Mouse (Mus musculus): ENCODE results near the gene Hsd17b1. TPM values are rescaled to one million over a fixed set of nuclear protein-coding genes. Genes with fewer than 3 reads are reported as not detected.

The Hsd17b1 gene
- polyA plus RNA-seq, 2 experiments = 0.23 TPM; not detected in 1

- ATAC-seq (ENCODE audit: low FRiP score, low read depth) (no peak), DNase-seq (ENCODE audit: low spot score) (no peak)
- H3K36me3 ChIP-seq (ENCODE audit: control insufficient read depth, insufficient read depth, low read length) = peaks cover 22% of the 10 kb centered on the region
- H3K4me3 ChIP-seq (replicated peaks; ENCODE audit: low read length) = no peak overlapping the region
- 95% methylated on average over 12 of the region's 12 CpGs for WGBS
- H3K9ac ChIP-seq (ENCODE audit: low read depth, low read length, severe bottlenecking) = no peak overlapping the region
- no peak overlapping the region for H3K4me2 ChIP-seq (replicated peaks; ENCODE audit: low read depth, low read length, severe bottlenecking)
- no peak for TF ChIP-seq POLR2A (IDR thresholded peaks at IDR 0.05; ENCODE audit: borderline replicate concordance, extremely low read depth, insufficient read depth, insufficient read length)
- H3K27me3 ChIP-seq (ENCODE audit: control insufficient read depth, insufficient read depth, low read length) = peaks cover 15% of the 10 kb centered on the region
- no peaks in the 10 kb centered on the region for H3K9me3 ChIP-seq (ENCODE audit: control insufficient read depth, low read length)
- H3K4me1 ChIP-seq (ENCODE audit: control insufficient read depth, insufficient read depth, low read length) = peaks cover 25% of the 10 kb centered on the region
- no peak overlapping the region for H3K27ac ChIP-seq (replicated peaks; ENCODE audit: low read depth, low read length)
Observed at GRCm38 (mm10) chr11:101084811-101085210, 6.6 kb downstream of the Hsd17b1 start.

- DNase-seq (ENCODE audit: low spot score) (no peak), ATAC-seq (ENCODE audit: low FRiP score, low read depth) (no peak)
- peaks cover 32% of the 10 kb centered on the region for H3K36me3 ChIP-seq (ENCODE audit: control insufficient read depth, insufficient read depth, low read length)
- no peaks in the 10 kb centered on the region for H3K9me3 ChIP-seq (ENCODE audit: control insufficient read depth, low read length)
- H3K27me3 ChIP-seq (ENCODE audit: control insufficient read depth, insufficient read depth, low read length) = peaks cover 7% of the 10 kb centered on the region
- no peak for TF ChIP-seq POLR2A (IDR thresholded peaks at IDR 0.05; ENCODE audit: borderline replicate concordance, extremely low read depth, insufficient read depth, insufficient read length)
- no peak overlapping the region for H3K4me2 ChIP-seq (replicated peaks; ENCODE audit: low read depth, low read length, severe bottlenecking)
- H3K27ac ChIP-seq (replicated peaks; ENCODE audit: low read depth, low read length) = no peak overlapping the region
- H3K9ac ChIP-seq (ENCODE audit: low read depth, low read length, severe bottlenecking) = no peak overlapping the region
- peaks cover 25% of the 10 kb centered on the region for H3K4me1 ChIP-seq (ENCODE audit: control insufficient read depth, insufficient read depth, low read length)
- 91% methylated on average over 18 of the region's 18 CpGs for WGBS
- H3K4me3 ChIP-seq (replicated peaks; ENCODE audit: low read length) = no peak overlapping the region
Observed at GRCm38 (mm10) chr11:101085617-101086322, 7.6 kb downstream of the Hsd17b1 start.

GRCm38 (mm10) chr11:101086323-101086674, 8.1 kb downstream of the Hsd17b1 start:
- no peak for DNase-seq (ENCODE audit: low spot score)
- peaks cover 1% of the 10 kb centered on the region; the same call in 1 of the 2 replicates for H3K27me3 ChIP-seq (ENCODE audit: control insufficient read depth, insufficient read depth, low read length)
- peak overlapping the region; percentile 63; the same call in 1 of the 2 replicates for H3K27ac ChIP-seq (replicated peaks; ENCODE audit: low read depth, low read length)
- no peaks in the 10 kb centered on the region for H3K9me3 ChIP-seq (ENCODE audit: control insufficient read depth, low read length)
- no peak for ATAC-seq (ENCODE audit: low FRiP score, low read depth)
- peak overlapping the region; percentile 77 for H3K4me3 ChIP-seq (replicated peaks; ENCODE audit: low read length)
- no peak for TF ChIP-seq POLR2A (IDR thresholded peaks at IDR 0.05; ENCODE audit: borderline replicate concordance, extremely low read depth, insufficient read depth, insufficient read length)
- peaks cover 37% of the 10 kb centered on the region for H3K36me3 ChIP-seq (ENCODE audit: control insufficient read depth, insufficient read depth, low read length)
- no peak overlapping the region for H3K9ac ChIP-seq (ENCODE audit: low read depth, low read length, severe bottlenecking)
- H3K4me1 ChIP-seq (ENCODE audit: control insufficient read depth, insufficient read depth, low read length) = peaks cover 25% of the 10 kb centered on the region
- 85% methylated on average over 6 of the region's 6 CpGs for WGBS
- H3K4me2 ChIP-seq (replicated peaks; ENCODE audit: low read depth, low read length, severe bottlenecking) = peak overlapping the region; percentile 85

DNA sequence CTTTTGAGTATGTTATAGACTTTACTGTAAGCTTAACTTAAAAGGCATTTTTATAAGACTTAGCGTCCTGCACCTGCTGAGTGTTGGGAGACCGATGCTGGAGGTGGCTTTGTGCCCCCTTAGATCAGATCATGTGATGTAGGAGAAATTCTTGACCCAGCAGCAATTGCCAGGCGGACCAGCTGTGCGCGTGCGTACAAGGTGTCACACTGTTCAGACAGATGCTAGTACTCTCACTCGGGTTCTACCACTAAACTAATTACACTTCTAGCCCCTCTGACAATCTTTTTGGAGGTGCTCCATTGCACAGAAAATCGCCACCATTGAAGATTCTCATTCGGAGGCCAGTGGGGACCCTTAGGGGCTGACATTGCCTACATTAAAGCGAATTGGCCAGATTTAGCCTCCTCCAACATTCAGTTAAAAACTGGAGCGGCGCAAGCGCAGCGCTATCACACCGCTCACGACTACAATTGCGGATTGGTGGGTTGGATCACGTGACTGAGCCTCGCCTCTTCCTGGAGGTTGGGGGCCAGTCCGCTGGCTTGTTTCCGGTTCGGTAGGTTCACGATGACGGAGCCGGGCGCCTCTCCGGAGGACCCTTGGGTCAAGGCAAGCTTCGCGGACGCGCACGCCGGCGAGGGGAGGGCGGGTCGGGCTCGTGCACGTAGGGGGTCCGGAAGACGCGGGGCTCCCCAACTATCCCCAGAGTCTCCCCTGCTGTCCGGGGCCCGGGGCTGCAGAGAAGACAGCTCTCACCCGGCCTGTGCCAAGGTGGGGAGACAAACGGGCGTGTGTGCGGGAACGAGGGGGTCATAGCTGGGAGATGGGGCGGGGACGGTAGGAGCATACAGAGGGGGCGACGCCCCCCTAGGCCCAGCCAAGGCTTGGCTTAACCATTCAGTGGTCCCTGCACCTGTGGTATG, 8.8 kb downstream of the Hsd17b1 start, which contains the start of gene Mlx:
Gene Mlx, plus strand, starts transcription at position 522 of the 926 bp plus-strand sequence.
- Histone ChIP-seq H3K9ac (ENCODE audit: low read depth, low read length, severe bottlenecking) (peak within 1 kb of the TSS; percentile 78), H3K4me1 (ENCODE audit: control insufficient read depth, insufficient read depth, low read length) (peaks cover 25% of the 10 kb centered on the region), H3K4me3 (replicated peaks; ENCODE audit: low read length) (peak within 1 kb of the TSS; percentile 77), H3K27me3 (ENCODE audit: control insufficient read depth, insufficient read depth, low read length) (no peaks in the 10 kb centered on the region), H3K4me2 (replicated peaks; ENCODE audit: low read depth, low read length, severe bottlenecking) (peak within 1 kb of the TSS; percentile 85), H3K36me3 (ENCODE audit: control insufficient read depth, insufficient read depth, low read length) (peaks cover 44% of the 10 kb centered on the region), H3K27ac (replicated peaks; ENCODE audit: low read depth, low read length) (peak within 1 kb of the TSS; percentile 63; the same call in 1 of the 2 replicates), H3K9me3 (ENCODE audit: control insufficient read depth, low read length) (no peaks in the 10 kb centered on the region)
- under 1% methylated on average over 51 of the region's 52 CpGs for WGBS
- ATAC-seq (ENCODE audit: low FRiP score, low read depth) (peak; percentile 89), DNase-seq (ENCODE audit: low spot score) (peak; percentile 96)
- no peak for TF ChIP-seq POLR2A (IDR thresholded peaks at IDR 0.05; ENCODE audit: borderline replicate concordance, extremely low read depth, insufficient read depth, insufficient read length)

DNA sequence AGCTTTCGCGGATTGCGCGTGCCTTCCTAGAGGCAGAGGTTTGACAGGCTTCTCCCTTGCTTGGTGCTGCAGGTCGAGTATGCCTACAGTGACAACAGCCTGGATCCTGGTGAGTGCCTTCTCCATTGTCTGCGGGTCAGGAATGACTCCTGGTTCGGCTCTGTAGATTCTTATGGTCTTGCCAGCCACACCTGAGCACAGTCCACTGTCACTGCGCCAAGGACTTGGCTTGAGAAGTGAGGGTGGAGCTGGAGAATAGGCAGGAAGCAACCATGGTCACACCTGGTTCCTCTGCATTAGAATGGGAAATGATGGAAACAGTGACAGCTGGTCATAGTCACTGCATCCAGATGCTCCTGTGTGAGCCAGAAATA, 9.5 kb downstream of the Hsd17b1 start:
- no peaks in the 10 kb centered on the region for H3K27me3 ChIP-seq (ENCODE audit: control insufficient read depth, insufficient read depth, low read length)
- H3K4me1 ChIP-seq (ENCODE audit: control insufficient read depth, insufficient read depth, low read length) = peaks cover 25% of the 10 kb centered on the region
- H3K36me3 ChIP-seq (ENCODE audit: control insufficient read depth, insufficient read depth, low read length) = peaks cover 51% of the 10 kb centered on the region
- no peaks in the 10 kb centered on the region for H3K9me3 ChIP-seq (ENCODE audit: control insufficient read depth, low read length)
- H3K9ac ChIP-seq (ENCODE audit: low read depth, low read length, severe bottlenecking) = peak overlapping the region; percentile 78
- peak overlapping the region; percentile 63; the same call in 1 of the 2 replicates for H3K27ac ChIP-seq (replicated peaks; ENCODE audit: low read depth, low read length)
- 7% methylated on average over 5 of the region's 8 CpGs for WGBS
- peak overlapping the region; percentile 77 for H3K4me3 ChIP-seq (replicated peaks; ENCODE audit: low read length)
- ATAC-seq (ENCODE audit: low FRiP score, low read depth) = no peak
- DNase-seq (ENCODE audit: low spot score) = no peak
- TF ChIP-seq POLR2A (IDR thresholded peaks at IDR 0.05; ENCODE audit: borderline replicate concordance, extremely low read depth, insufficient read depth, insufficient read length) = no peak
- H3K4me2 ChIP-seq (replicated peaks; ENCODE audit: low read depth, low read length, severe bottlenecking) = peak overlapping the region; percentile 85
